Mouse (Mus musculus) kidney, adult 10 weeks (tissue): ENCODE results near the gene Slc25a24. TPM values are rescaled to one million over a fixed set of nuclear protein-coding genes. Genes with fewer than 3 reads are reported as not detected.

ENCODE experiments used
- polyA plus RNA-seq: library from polyadenylated mRNA; stranded (reverse); fragments of 350-450 nt; fragmentation: Illumina TruSeq; extraction: RNeasy Lipid Tissue Mini Kit (QIAGEN cat#74804); gene quantifications from one replicate; pipeline ENCODE4 v1.2.3, GENCODE M21; 2014; ENCODE audit warnings: low read depth, low replicate concordance

The Slc25a24 gene
- 12.0 TPM for polyA plus RNA-seq

GRCm38 (mm10) chr3:109122641-109123530 is at the start of gene Slc25a24:
Gene Slc25a24 (plus strand): TSS chr3:109123149.

GRCm38 (mm10) chr3:109080169-109080568 is 42.8 kb upstream of the Slc25a24 start, which contains the start of gene Slc25a54:
Gene Slc25a54 (plus strand): TSS chr3:109080469.

Other genes starting within 250 kb of the Slc25a24 start
- not detected for gene Fndc7, start 233.1 kb upstream of the Slc25a24 start, polyA plus RNA-seq
- 91.9 TPM for gene Prpf38b, start 211.4 kb upstream of the Slc25a24 start, polyA plus RNA-seq
- gene Henmt1, start 183.3 kb upstream of the Slc25a24 start, polyA plus RNA-seq: not detected
- not detected for gene Gm9857, start 182.7 kb upstream of the Slc25a24 start, polyA plus RNA-seq
- 30.0 TPM for gene Fam102b, start 95.5 kb upstream of the Slc25a24 start, polyA plus RNA-seq
- gene Slc25a54, start 42.7 kb upstream of the Slc25a24 start, polyA plus RNA-seq: not detected
- gene Vav3, start 217.5 kb downstream of the Slc25a24 start, polyA plus RNA-seq: 77.5 TPM